Comparison of ENCODE assay signal across 8 mouse cellular contexts in the genomic region with DNA sequence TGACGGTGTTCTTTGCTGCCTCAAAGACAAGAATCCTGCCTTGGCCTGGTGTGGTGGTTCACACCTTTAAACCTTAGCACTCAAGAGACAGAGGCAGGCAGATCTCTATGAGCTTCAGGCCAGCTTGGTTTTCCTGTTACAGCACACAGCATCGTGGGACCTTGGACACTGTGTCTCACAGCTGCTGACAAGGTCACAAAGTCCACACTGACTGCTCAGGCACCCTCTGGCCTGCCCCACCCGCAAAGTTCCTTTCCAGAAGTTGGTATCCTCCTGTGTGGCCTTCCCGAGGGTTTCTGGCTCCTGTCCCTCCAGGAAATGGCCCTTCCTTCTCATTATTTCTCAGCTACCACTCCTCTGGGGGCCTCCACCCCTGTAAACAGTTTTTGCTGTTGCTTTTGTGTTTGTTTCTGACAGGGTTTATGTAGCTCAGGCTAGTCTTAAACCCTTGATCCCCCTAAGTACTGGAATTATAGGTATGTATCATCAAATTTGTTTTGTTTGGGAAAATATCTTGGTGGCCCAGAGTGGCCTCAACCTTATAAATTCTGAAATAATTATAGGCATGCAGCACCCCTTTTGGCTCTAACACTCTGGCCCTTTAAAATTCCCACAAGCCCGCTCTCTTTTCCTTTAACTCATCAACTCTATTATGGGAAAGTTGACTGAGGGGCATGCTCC. TPM values are rescaled to one million over a fixed set of nuclear protein-coding genes. Genes with fewer than 3 reads are reported as not detected.
DNase-seq lines count a peak whose midpoint lies in the region; ATAC-seq and TF ChIP-seq lines count a peak whose summit lies in the region.

Pabpc4 (plus strand) TSS at position 631 of the 681 bp plus-strand sequence.

- no peaks in the 10 kb centered on the region for H3K4me1 ChIP-seq in forebrain, embryonic 16.5 days (replicated peaks; ENCODE audit: control insufficient read depth, insufficient read depth, low read length)
- H3K4me1 ChIP-seq in hindbrain, embryonic 13.5 days (replicated peaks), result peaks cover 11% of the 10 kb centered on the region
- no peaks in the 10 kb centered on the region for H3K4me1 ChIP-seq in liver, embryonic 13.5 days (replicated peaks)
- no peaks in the 10 kb centered on the region for H3K4me1 ChIP-seq in stomach, postnatal 0 days (replicated peaks; ENCODE audit: control insufficient read depth, insufficient read depth)

- no peaks in the 10 kb centered on the region for H3K9me3 ChIP-seq in forebrain, embryonic 16.5 days (ENCODE audit: control insufficient read depth, low read length)
- H3K9me3 ChIP-seq in hindbrain, embryonic 13.5 days, result no peaks in the 10 kb centered on the region
- no peaks in the 10 kb centered on the region for H3K9me3 ChIP-seq in liver, embryonic 13.5 days (replicated peaks)
- no peaks in the 10 kb centered on the region for H3K9me3 ChIP-seq in stomach, postnatal 0 days (ENCODE audit: control insufficient read depth, low read length)

- no peaks in the 10 kb centered on the region for H3K27me3 ChIP-seq in forebrain, embryonic 16.5 days (replicated peaks; ENCODE audit: control insufficient read depth, insufficient read depth, low read length)
- H3K27me3 ChIP-seq in hindbrain, embryonic 13.5 days, result no peaks in the 10 kb centered on the region
- peaks cover 4% of the 10 kb centered on the region; the same call in 1 of the 2 replicates for H3K27me3 ChIP-seq in liver, embryonic 13.5 days
- H3K27me3 ChIP-seq in stomach, postnatal 0 days (ENCODE audit: control insufficient read depth, insufficient read depth, low read length), result no peaks in the 10 kb centered on the region

- no peaks in the 10 kb centered on the region for H3K36me3 ChIP-seq in forebrain, embryonic 16.5 days (ENCODE audit: control insufficient read depth, insufficient read depth)
- H3K36me3 ChIP-seq in hindbrain, embryonic 13.5 days, result no peaks in the 10 kb centered on the region
- no peaks in the 10 kb centered on the region for H3K36me3 ChIP-seq in liver, embryonic 13.5 days
- H3K36me3 ChIP-seq in stomach, postnatal 0 days (ENCODE audit: control insufficient read depth, insufficient read depth, low read length), result no peaks in the 10 kb centered on the region

- TF ChIP-seq EP300 in stomach, postnatal 0 days (optimal IDR thresholded peaks at IDR 0.05), result no peak

- WGBS in forebrain, embryonic 16.5 days, result 78% methylated on average over 5 of the region's 5 CpGs
- WGBS in hindbrain, embryonic 13.5 days, result 74% methylated on average over 5 of the region's 5 CpGs
- WGBS in liver, embryonic 13.5 days (ENCODE audit: insufficient replicate concordance), result 45% methylated on average over 5 of the region's 5 CpGs
- 60% methylated on average over 5 of the region's 5 CpGs for WGBS in stomach, postnatal 0 days

- no peak for TF ChIP-seq CTCF in stomach, postnatal 0 days (IDR thresholded peaks at IDR 0.05; ENCODE audit: low read depth)

- H3K4me3 ChIP-seq in forebrain, embryonic 16.5 days (replicated peaks; ENCODE audit: low read length), result no peak within 1 kb of the TSS
- H3K4me3 ChIP-seq in hindbrain, embryonic 13.5 days, result no peak within 1 kb of the TSS
- H3K4me3 ChIP-seq in liver, embryonic 13.5 days (replicated peaks), result no peak within 1 kb of the TSS
- H3K4me3 ChIP-seq in stomach, postnatal 0 days (ENCODE audit: low read depth, low read length), result no peak within 1 kb of the TSS

- no peak for ATAC-seq in forebrain, embryonic 16.5 days
- ATAC-seq in hindbrain, embryonic 13.5 days (ENCODE audit: low FRiP score), result no peak
- no peak for ATAC-seq in liver, embryonic 13.5 days (ENCODE audit: low read depth)
- ATAC-seq in stomach, postnatal 0 days (ENCODE audit: low FRiP score, low TSS enrichment), result no peak

- no peak within 1 kb of the TSS for H3K27ac ChIP-seq in forebrain, embryonic 16.5 days (ENCODE audit: low read length)
- H3K27ac ChIP-seq in hindbrain, embryonic 13.5 days, result no peak within 1 kb of the TSS
- no peak within 1 kb of the TSS for H3K27ac ChIP-seq in liver, embryonic 13.5 days
- H3K27ac ChIP-seq in stomach, postnatal 0 days (replicated peaks), result no peak within 1 kb of the TSS

- H3K9ac ChIP-seq in forebrain, embryonic 16.5 days (replicated peaks; ENCODE audit: low read depth, low read length), result no peak within 1 kb of the TSS
- no peak within 1 kb of the TSS for H3K9ac ChIP-seq in hindbrain, embryonic 13.5 days
- H3K9ac ChIP-seq in liver, embryonic 13.5 days, result no peak within 1 kb of the TSS
- no peak within 1 kb of the TSS for H3K9ac ChIP-seq in stomach, postnatal 0 days (ENCODE audit: low read length)

- no peak for DNase-seq in heart, adult 18-20 months
- no peak for DNase-seq in heart, adult 9 months (ENCODE audit: low spot score in 2 of 2)
- DNase-seq in adrenal gland, adult 18-20 months (ENCODE audit: low spot score in 2 of 2), result no peak
- no peak for DNase-seq in liver, embryonic 13.5 days
- DNase-seq in stomach, postnatal 0 days (ENCODE audit: low spot score), result no peak
- DNase-seq in cerebellum, adult 11-12 months, result no peak

- no peak within 1 kb of the TSS for H3K4me2 ChIP-seq in forebrain, embryonic 16.5 days (ENCODE audit: low read length)
- no peak within 1 kb of the TSS for H3K4me2 ChIP-seq in hindbrain, embryonic 13.5 days
- H3K4me2 ChIP-seq in liver, embryonic 13.5 days, result no peak within 1 kb of the TSS
- H3K4me2 ChIP-seq in stomach, postnatal 0 days (replicated peaks; ENCODE audit: low read depth), result no peak within 1 kb of the TSS

RNA-seq across cellular contexts. Expression of gene Pabpc4, which starts in this region (rescaled TPM):
- 100 to 1,000 TPM; 336 to 356 TPM for total RNA-seq in heart, adult 18-20 months (2021)
- 10 to 100 TPM; 93.9 to 99.8 TPM for total RNA-seq in adrenal gland, adult 18-20 months (2021)
- 28.5 and 34.5 TPM in 2 replicates for polyA plus RNA-seq in forebrain, embryonic 16.5 days (2015; fragmentation: Nextera tagmentation; extraction: Ambion mirVana)
- polyA plus RNA-seq in hindbrain, embryonic 13.5 days (2015; fragmentation: Nextera tagmentation; extraction: Ambion mirVana), result 28.0 and 30.0 TPM in 2 replicates
- 93.5 and 100 TPM in 2 replicates for polyA plus RNA-seq in liver, embryonic 13.5 days (2015; fragmentation: Nextera tagmentation; extraction: Ambion mirVana)
- polyA plus RNA-seq in stomach, postnatal 0 days (2015; fragmentation: Nextera tagmentation; extraction: Ambion mirVana), result 14.6 and 15.7 TPM in 2 replicates
